In genomic region chr5:117286831-117287822, GRCm38 (mm10) we compare ENCODE assay signal across 8 mouse cellular contexts. TPM values are rescaled to one million over a fixed set of nuclear protein-coding genes. Genes with fewer than 3 reads are reported as not detected.
DNase-seq lines count a peak whose midpoint lies in the region; ATAC-seq and TF ChIP-seq lines count a peak whose summit lies in the region.

Gene Pebp1 (minus strand): TSS chr5:117287625.

- H3K4me2 ChIP-seq in CH12.LX (ENCODE audit: insufficient read depth, low read depth, poor library complexity, severe bottlenecking), result peak within 1 kb of the TSS; percentile 98
- H3K4me2 ChIP-seq in forebrain, embryonic 12.5 days, result peak within 1 kb of the TSS; percentile 73
- H3K4me2 ChIP-seq in heart, postnatal 0 days (ENCODE audit: low read depth, low read length), result peak within 1 kb of the TSS; percentile 74
- H3K4me2 ChIP-seq in liver, embryonic 16.5 days (ENCODE audit: low read depth, low read length), result peak within 1 kb of the TSS; percentile 92
- peak within 1 kb of the TSS; percentile 82 for H3K4me2 ChIP-seq in neural tube, embryonic 13.5 days

- peak within 1 kb of the TSS; percentile 88 for H3K9ac ChIP-seq in CH12.LX (ENCODE audit: insufficient read depth, low read depth)
- peak within 1 kb of the TSS; percentile 85 for H3K9ac ChIP-seq in forebrain, embryonic 12.5 days
- H3K9ac ChIP-seq in heart, postnatal 0 days (replicated peaks; ENCODE audit: low read depth, low read length), result peak within 1 kb of the TSS; percentile 57
- H3K9ac ChIP-seq in liver, embryonic 16.5 days (ENCODE audit: low read depth, low read length), result peak within 1 kb of the TSS; percentile 70
- peak within 1 kb of the TSS; percentile 88 for H3K9ac ChIP-seq in neural tube, embryonic 13.5 days

- peak; percentile 94 for DNase-seq in CH12.LX (ENCODE audit: extremely low read depth)
- peak; percentile 94 for DNase-seq in c-Kit-positive CD71-positive TER-119-negative erythroid progenitor cells, embryonic 14.5 days (ENCODE audit: low read depth)
- peak; percentile 95 for DNase-seq in heart, postnatal 0 days (ENCODE audit: low spot score)
- DNase-seq in kidney, postnatal 4 days, result peak; percentile 98 to 99

- no peak for TF ChIP-seq EP300 in CH12.LX (IDR thresholded peaks at IDR 0.05; ENCODE audit: low read length)
- TF ChIP-seq EP300 in heart, postnatal 0 days (IDR thresholded peaks at IDR 0.05; ENCODE audit: low read depth), result no peak

- peaks cover 28 to 32% of the 10 kb centered on the region in 2 experiments for H3K36me3 ChIP-seq in CH12.LX (replicated peaks in 1 of 2; ENCODE audit: control insufficient read depth in 1 of 2, insufficient read depth in 1 of 2, low read length in 1 of 2)
- H3K36me3 ChIP-seq in forebrain, embryonic 12.5 days (replicated peaks), result peaks cover 33% of the 10 kb centered on the region
- H3K36me3 ChIP-seq in heart, postnatal 0 days (replicated peaks; ENCODE audit: control insufficient read depth, insufficient read depth, low read length), result peaks cover 23% of the 10 kb centered on the region
- 0 out of 2 replicates have a peak, but pooled peaks cover 2% of the 10 kb centered on the region for H3K36me3 ChIP-seq in liver, embryonic 16.5 days (ENCODE audit: control insufficient read depth, insufficient read depth)
- peaks cover 32% of the 10 kb centered on the region for H3K36me3 ChIP-seq in neural tube, embryonic 13.5 days
- H3K36me3 ChIP-seq in testis, adult 2 months (ENCODE audit: control insufficient read depth, insufficient read depth, low read length), result peaks cover 2% of the 10 kb centered on the region

- H3K27ac ChIP-seq in CH12.LX (ENCODE audit: insufficient read depth, low read depth), result peak within 1 kb of the TSS; percentile 6; the same call in 1 of the 2 replicates
- H3K27ac ChIP-seq in forebrain, embryonic 12.5 days, result 0 out of 2 replicates have a peak within 1 kb of the TSS, but pooled peaks have one; percentile 31
- H3K27ac ChIP-seq in heart, postnatal 0 days (ENCODE audit: low read depth), result peak within 1 kb of the TSS; percentile 71
- peak within 1 kb of the TSS; percentile 59 for H3K27ac ChIP-seq in liver, embryonic 16.5 days (ENCODE audit: low read length)
- peak within 1 kb of the TSS; percentile 62 for H3K27ac ChIP-seq in neural tube, embryonic 13.5 days (replicated peaks)
- H3K27ac ChIP-seq in testis, adult 2 months (ENCODE audit: control insufficient read depth, insufficient read depth, low read depth, low read length), result peak within 1 kb of the TSS; percentile 99

- under 1% methylated on average over 77 of the region's 77 CpGs for WGBS in forebrain, embryonic 12.5 days
- WGBS in heart, postnatal 0 days, result under 1% methylated on average over 68 of the region's 77 CpGs
- under 1% methylated on average over 66 of the region's 77 CpGs for WGBS in liver, embryonic 16.5 days (ENCODE audit: insufficient replicate concordance)
- under 1% methylated on average over 77 of the region's 77 CpGs for WGBS in neural tube, embryonic 13.5 days

- H3K4me3 ChIP-seq in CH12.LX (replicated peaks in 1 of 3; ENCODE audit: low read depth in 2 of 3, low read length in 2 of 3, poor library complexity in 1 of 3), result peak within 1 kb of the TSS; percentile 88 to 96 (median 88)
- peak within 1 kb of the TSS; percentile 81 for H3K4me3 ChIP-seq in forebrain, embryonic 12.5 days (replicated peaks)
- H3K4me3 ChIP-seq in heart, postnatal 0 days (ENCODE audit: low read depth, low read length), result peak within 1 kb of the TSS; percentile 59
- peak within 1 kb of the TSS; percentile 74 for H3K4me3 ChIP-seq in liver, embryonic 16.5 days (ENCODE audit: low read depth, low read length)
- peak within 1 kb of the TSS; percentile 87 for H3K4me3 ChIP-seq in neural tube, embryonic 13.5 days
- peak within 1 kb of the TSS; percentile 99 for H3K4me3 ChIP-seq in testis, adult 2 months (ENCODE audit: control insufficient read depth, low read depth, low read length)

- in situ Hi-C loops in CH12.LX (cut with MboI; ENCODE audit: low pct_ligation_motif_present, low pct_unique_long_range_greater_than_20kb, low sequenced_read_pairs), result loop anchor here (10.0 kb wide), 1 partner anchor 172 kb away; the partner anchor contains the start of gene Suds3

- peaks cover 5 to 21% of the 10 kb centered on the region in 2 experiments for H3K4me1 ChIP-seq in CH12.LX (ENCODE audit: control insufficient read depth in 1 of 2, insufficient read depth in 2 of 2)
- H3K4me1 ChIP-seq in forebrain, embryonic 12.5 days, result peaks cover 35% of the 10 kb centered on the region
- H3K4me1 ChIP-seq in heart, postnatal 0 days (ENCODE audit: control insufficient read depth, insufficient read depth), result peaks cover 12% of the 10 kb centered on the region
- H3K4me1 ChIP-seq in liver, embryonic 16.5 days (ENCODE audit: control insufficient read depth, low read depth, low read length), result peaks cover 22% of the 10 kb centered on the region
- H3K4me1 ChIP-seq in neural tube, embryonic 13.5 days (replicated peaks), result peaks cover 42% of the 10 kb centered on the region
- H3K4me1 ChIP-seq in testis, adult 2 months (ENCODE audit: control insufficient read depth, insufficient read depth, low read length), result peaks cover 19% of the 10 kb centered on the region

- H3K9me3 ChIP-seq in CH12.LX (replicated peaks; ENCODE audit: low read length), result peaks cover 2% of the 10 kb centered on the region
- H3K9me3 ChIP-seq in forebrain, embryonic 12.5 days, result no peaks in the 10 kb centered on the region
- no peaks in the 10 kb centered on the region; the same call in 1 of the 2 replicates for H3K9me3 ChIP-seq in heart, postnatal 0 days (replicated peaks; ENCODE audit: control insufficient read depth, low read length)
- no peaks in the 10 kb centered on the region for H3K9me3 ChIP-seq in liver, embryonic 16.5 days (replicated peaks; ENCODE audit: control insufficient read depth, low read length)
- H3K9me3 ChIP-seq in neural tube, embryonic 13.5 days, result no peaks in the 10 kb centered on the region

- TF ChIP-seq RAD21 in CH12.LX (IDR thresholded peaks at IDR 0.05; ENCODE audit: low read depth, low read length), result no peak

- dilution Hi-C loops in CH12.LX (cut with MboI; ENCODE audit: extremely low pct_ligation_motif_present, extremely low pct_unique_long_range_greater_than_20kb, low sequenced_read_pairs), result no loop called here

- TF ChIP-seq CTCF in CH12.LX (conservative IDR thresholded peaks at IDR 0.05 in 1 of 2, IDR thresholded peaks at IDR 0.05 in 1 of 2; ENCODE audit: low read depth in 2 of 2, low read length in 2 of 2), result no peak
- peak; percentile 7; the same call in 1 of the 2 replicates for TF ChIP-seq CTCF in heart, postnatal 0 days (IDR thresholded peaks at IDR 0.05; ENCODE audit: low read depth)
- no peak for TF ChIP-seq CTCF in testis, adult 2 months (IDR thresholded peaks at IDR 0.05; ENCODE audit: control insufficient read depth, insufficient read depth, insufficient replicate concordance, low read depth, low read length)

- H3K79me2 ChIP-seq in CH12.LX (replicated peaks; ENCODE audit: control insufficient read depth, extremely low read depth, insufficient read depth, poor library complexity, severe bottlenecking), result peaks cover 22% of the 10 kb centered on the region

- peak; percentile 97 for ATAC-seq in forebrain, embryonic 12.5 days (ENCODE audit: low FRiP score)
- ATAC-seq in heart, postnatal 0 days (ENCODE audit: insufficient read depth, low read depth), result peak; percentile 99
- ATAC-seq in liver, embryonic 16.5 days (ENCODE audit: low read depth), result peak; percentile 99
- ATAC-seq in neural tube, embryonic 13.5 days (ENCODE audit: low read depth), result peak; percentile 94

- peaks cover 4% of the 10 kb centered on the region for H3K27me3 ChIP-seq in CH12.LX (replicated peaks)
- H3K27me3 ChIP-seq in forebrain, embryonic 12.5 days, result peaks cover 6% of the 10 kb centered on the region; the same call in 1 of the 2 replicates
- H3K27me3 ChIP-seq in heart, postnatal 0 days (ENCODE audit: control insufficient read depth, insufficient read depth, low read length), result no peaks in the 10 kb centered on the region
- H3K27me3 ChIP-seq in liver, embryonic 16.5 days (ENCODE audit: control insufficient read depth, insufficient read depth, low read depth, low read length), result no peaks in the 10 kb centered on the region
- H3K27me3 ChIP-seq in neural tube, embryonic 13.5 days, result peaks cover 6% of the 10 kb centered on the region; the same call in 1 of the 2 replicates
- no peaks in the 10 kb centered on the region for H3K27me3 ChIP-seq in testis, adult 2 months (ENCODE audit: control insufficient read depth, insufficient read depth, low read length)

- peak; percentile 71 for TF ChIP-seq POLR2A in CH12.LX (IDR thresholded peaks at IDR 0.05; ENCODE audit: low read depth, low read length)
- TF ChIP-seq POLR2A in testis, adult 2 months (IDR thresholded peaks at IDR 0.05; ENCODE audit: control insufficient read depth, low read depth, low read length), result peak; percentile 45; the same call in 1 of the 2 replicates

TF ChIP-seq in CH12.LX, 34 proteins besides CTCF, POLR2A, EP300 and RAD21 (continues in another document):
- TF ChIP-seq ETS1 (conservative IDR thresholded peaks at IDR 0.05; ENCODE audit: low read depth, low read length) (no peak), ZKSCAN1 (IDR thresholded peaks at IDR 0.05; ENCODE audit: borderline replicate concordance, low read depth, low read length) (no peak), POLR2AphosphoS2 (IDR thresholded peaks at IDR 0.05; ENCODE audit: low read depth, low read length) (no peak), IRF4 (IDR thresholded peaks at IDR 0.05; ENCODE audit: low read depth, low read length) (no peak), E2F4 (IDR thresholded peaks at IDR 0.05; ENCODE audit: insufficient replicate concordance, low read depth, low read length) (no peak), SMC3 (IDR thresholded peaks at IDR 0.05; ENCODE audit: low read depth, low read length) (no peak), MEF2A (IDR thresholded peaks at IDR 0.05; ENCODE audit: borderline replicate concordance, low read depth, low read length) (no peak), KAT2A (IDR thresholded peaks at IDR 0.05; ENCODE audit: insufficient replicate concordance, low read length) (no peak), JUN (IDR thresholded peaks at IDR 0.05; ENCODE audit: insufficient read depth, low read depth, low read length) (no peak), ZC3H11A (IDR thresholded peaks at IDR 0.05; ENCODE audit: low read depth, low read length) (no peak), ELF1 (IDR thresholded peaks at IDR 0.05; ENCODE audit: low read depth, low read length) (no peak; the same call in 1 of the 2 replicates)

RNA-seq across cellular contexts. Expression of gene Pebp1, which starts in this region (rescaled TPM):
- total RNA-seq in CH12.LX (2012; rRNA removed) (584 and 585 TPM in 2 replicates), CH12.LX (2014; rRNA removed) (677 and 710 TPM in 2 replicates)
- 393 and 456 TPM in 2 replicates for polyA plus RNA-seq in CH12.LX (2012; ENCODE audit: insufficient read length, low read depth)
- polyA plus RNA-seq in forebrain, embryonic 12.5 days (2016; fragmentation: Nextera tagmentation; extraction: Ambion mirVana), result 856 and 860 TPM in 2 replicates
- total RNA-seq in heart, postnatal 0 days (2014; rRNA removed; ENCODE audit: low replicate concordance), result 871 and 905 TPM in 2 replicates
- 527 and 544 TPM in 2 replicates for polyA plus RNA-seq in heart, postnatal 0 days (2015; fragmentation: Nextera tagmentation; extraction: Ambion mirVana)
- 174 and 183 TPM in 2 replicates for polyA plus RNA-seq in liver, embryonic 16.5 days (2015; fragmentation: Nextera tagmentation; extraction: Ambion mirVana)
- 991 and 996 TPM in 2 replicates for polyA plus RNA-seq in neural tube, embryonic 13.5 days (2015; fragmentation: Nextera tagmentation; extraction: Ambion mirVana)
- polyA plus RNA-seq in testis, adult 2 months (2012; rRNA removed), result 3,275 and 4,574 TPM in 2 replicates

Comparison
In these comparisons a context has a peak if more than half of its experiments do, and no peak if none do; other contexts are left out.
1. Peak in every context shown above with its lines: DNase-seq, ATAC-seq, H3K4me3 ChIP-seq and H3K27ac ChIP-seq.
2. H3K27ac ChIP-seq: peak in every context shown above with its lines; median percentile 99 in testis, adult 2 months; 71 in heart, postnatal 0 days; 62 in neural tube, embryonic 13.5 days; 59 in liver, embryonic 16.5 days; 31 in forebrain, embryonic 12.5 days; 6 in CH12.LX.